Mouse (Mus musculus) heart, adult 11 months (tissue): ENCODE measurements around the gene Prg4.

Experiments used
- DNase-seq: peaks from one replicate; pipeline ENCODE4 v3.0.0; 2022

The Prg4 gene

GRCm38 (mm10) chr1:150466132-150466531 is at the start of gene Prg4:
Gene Prg4 (minus strand): TSS chr1:150466165.
- DNase-seq, result peak; percentile 89

DNA sequence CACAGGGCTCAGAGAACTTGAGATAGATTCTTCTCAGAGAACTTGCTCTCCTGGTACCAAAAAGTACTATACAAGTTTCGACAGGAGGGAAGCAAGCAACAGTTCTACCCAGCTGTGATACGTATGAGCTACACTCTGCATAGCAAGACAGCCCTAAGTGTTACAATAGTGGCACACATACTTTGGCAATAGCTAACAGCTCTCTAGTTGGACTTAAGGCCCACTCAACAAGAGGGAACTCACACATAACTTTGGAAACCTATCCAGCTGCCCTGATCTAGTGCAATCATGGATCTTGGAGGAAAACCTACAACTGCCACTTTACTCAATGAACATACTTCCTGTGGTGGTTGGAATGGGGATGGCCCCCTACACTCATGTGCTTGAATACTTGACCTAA is 47.1 kb upstream of the Prg4 start:
- no peak for DNase-seq

DNA sequence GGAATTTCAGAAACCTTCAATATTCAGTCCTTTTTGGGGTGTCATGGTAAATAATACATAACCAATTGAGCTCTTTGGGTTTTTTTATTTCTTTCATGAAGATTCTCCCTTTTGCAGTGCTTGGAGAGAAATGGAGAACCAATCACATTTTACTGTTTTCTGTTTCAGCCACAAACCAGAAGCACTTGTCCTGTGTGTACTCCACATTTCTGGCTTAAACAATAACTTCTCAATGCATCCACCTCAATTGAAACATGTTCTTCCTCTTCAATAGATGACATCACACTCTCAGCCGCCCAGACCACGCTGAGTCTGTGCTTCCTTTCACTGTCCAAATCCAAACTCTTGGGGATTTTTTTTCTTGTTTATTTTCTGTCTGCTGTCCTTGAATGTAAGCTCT is 39.8 kb upstream of the Prg4 start:
- DNase-seq, result no peak

DNA sequence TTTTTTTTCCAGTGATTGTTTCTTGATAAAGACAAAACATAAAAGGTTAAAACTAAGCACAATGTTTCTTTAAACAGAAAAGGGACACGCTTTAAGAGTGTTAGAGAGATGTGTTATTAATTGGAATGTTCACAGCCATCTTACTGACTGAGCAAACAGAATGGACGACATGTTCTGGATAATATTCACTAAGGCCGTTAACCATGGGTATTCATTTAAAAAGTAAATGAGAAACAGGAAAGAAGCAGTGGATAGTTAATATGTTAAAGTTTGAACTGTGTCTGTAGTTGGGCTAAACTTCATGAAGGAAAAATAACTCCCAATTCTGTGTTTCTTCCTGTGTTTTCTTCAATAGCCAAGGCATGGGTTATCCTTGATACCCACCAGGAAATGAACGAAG is 37.4 kb upstream of the Prg4 start:
- DNase-seq, result no peak

DNA sequence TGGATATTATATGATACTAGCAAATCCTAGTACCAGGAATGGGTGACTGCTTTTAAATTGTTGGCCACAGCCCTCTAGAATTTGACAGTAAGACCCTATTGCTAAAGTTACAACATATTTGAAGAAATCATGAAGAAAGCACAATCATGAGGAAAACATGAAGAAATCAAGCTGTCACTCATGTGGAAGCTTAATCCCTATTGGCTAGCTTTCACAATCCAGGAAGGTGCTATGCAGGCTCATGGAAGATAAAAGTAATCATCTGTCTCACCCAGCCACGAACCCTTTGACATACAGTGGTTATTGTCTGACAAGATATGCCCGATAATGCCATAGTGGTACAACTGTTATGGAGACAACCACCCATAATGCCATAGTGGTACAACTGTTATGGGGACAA is 32.2 kb upstream of the Prg4 start:
- DNase-seq, result no peak

DNA sequence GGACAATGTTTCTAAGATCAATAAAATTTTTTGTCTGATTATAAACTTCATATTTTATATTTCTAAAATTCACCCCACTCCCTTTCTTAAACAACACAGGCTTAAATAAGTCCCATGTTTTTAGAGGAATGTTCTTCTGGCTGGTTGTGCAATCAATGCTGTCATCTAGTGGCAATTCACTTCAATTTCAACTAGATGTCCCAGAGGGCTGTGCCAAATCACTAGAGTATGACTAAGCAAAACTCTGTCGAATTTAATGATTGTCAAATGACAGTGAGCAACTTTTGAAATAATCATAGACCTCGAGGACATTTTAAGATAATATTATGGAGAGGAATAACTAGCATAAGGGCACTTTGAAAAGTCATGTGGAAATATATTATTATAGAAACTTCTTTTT is 31.7 kb upstream of the Prg4 start:
- no peak for DNase-seq

- no peak for DNase-seq
Observed at GRCm38 (mm10) chr1:150496626-150497302, 30.8 kb upstream of the Prg4 start.

DNA sequence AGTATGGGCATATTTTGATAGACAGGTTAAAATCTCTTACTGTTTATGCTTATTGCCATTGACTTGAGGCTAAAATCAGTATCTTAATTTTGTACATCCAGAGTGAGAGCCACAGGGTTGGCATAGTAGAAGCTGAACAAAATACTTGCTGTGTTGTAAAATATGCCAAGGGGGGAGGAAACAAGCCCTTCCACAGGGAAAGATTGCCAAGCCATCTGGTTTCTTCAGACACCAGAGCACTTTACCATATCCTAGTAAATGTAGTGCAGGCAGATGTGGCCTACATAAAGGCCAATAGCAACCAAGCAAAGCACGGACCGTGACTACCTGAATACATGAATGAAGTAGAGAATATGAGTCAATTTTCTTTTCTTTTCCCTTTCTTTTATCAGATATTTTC is 23.2 kb upstream of the Prg4 start:
- DNase-seq, result no peak

DNA sequence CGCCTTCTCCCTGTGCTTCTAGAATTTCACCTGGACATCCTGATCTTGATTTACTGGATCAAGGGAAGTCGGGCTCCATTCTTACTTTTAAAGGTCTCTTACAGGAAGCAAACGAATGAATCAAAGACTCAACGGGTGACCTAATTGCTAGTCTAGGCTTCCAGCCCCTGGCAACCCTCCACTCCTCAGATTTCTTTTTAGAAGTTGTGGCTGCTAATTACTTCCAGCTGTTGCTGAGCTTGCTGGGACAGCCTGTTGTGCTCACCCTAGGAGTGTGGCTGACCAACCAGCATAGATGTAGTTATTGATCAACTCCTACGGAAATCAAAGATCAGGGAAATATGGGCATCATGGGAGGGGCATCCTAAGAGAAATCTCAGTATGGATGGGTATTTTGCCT is 14.7 kb upstream of the Prg4 start:
- peak; percentile 95 for DNase-seq

- DNase-seq, result no peak
Observed at GRCm38 (mm10) chr1:150472525-150472924, 6.6 kb upstream of the Prg4 start.

GRCm38 (mm10) chr1:150469992-150470391 is 4.0 kb upstream of the Prg4 start:
- no peak for DNase-seq

- DNase-seq, result no peak
Observed at GRCm38 (mm10) chr1:150465364-150465763, 601 bp downstream of the Prg4 start.

GRCm38 (mm10) chr1:150463691-150464090 is 2.3 kb downstream of the Prg4 start:
- DNase-seq, result no peak

GRCm38 (mm10) chr1:150463068-150463467 is 2.9 kb downstream of the Prg4 start:
- no peak for DNase-seq

DNA sequence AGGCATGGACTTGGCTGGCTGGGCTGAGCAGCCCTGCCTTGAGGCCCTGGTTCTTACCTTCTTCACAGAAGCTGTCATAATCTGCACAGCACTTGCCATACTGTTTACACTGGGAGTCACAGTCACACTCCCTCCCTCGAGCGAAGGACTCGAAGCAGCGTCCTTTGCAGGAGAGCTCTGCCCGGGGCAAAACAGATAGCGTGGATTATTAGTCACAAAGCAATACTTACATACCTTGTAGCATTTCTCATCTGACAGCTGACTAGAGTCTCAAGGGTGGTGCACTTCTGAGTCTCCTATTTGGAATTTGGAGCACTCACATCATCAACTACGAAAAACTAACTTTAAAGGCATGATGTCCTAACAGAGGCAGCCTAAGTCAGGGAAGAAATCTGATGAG is 5.4 kb downstream of the Prg4 start:
- no peak for DNase-seq

DNA sequence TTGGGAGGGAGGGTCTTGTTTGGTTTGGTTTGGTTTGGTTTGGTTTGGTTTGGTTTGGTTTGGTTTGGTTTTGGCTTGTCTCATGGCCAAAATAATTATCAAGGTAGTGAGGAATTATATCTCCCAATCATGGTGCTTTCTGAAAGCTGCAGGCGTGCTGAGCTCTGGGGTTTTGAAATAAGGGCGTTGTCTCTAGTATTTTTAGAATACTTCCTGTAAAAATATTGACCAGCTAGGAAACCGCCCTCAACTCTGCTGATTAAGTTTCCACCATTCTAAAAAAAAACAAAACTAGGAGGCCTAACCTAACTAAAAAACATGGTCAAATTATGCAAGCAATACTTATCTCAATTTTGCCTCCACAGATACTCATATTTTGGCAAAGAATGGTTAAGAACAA is 6.4 kb downstream of the Prg4 start:
- no peak for DNase-seq

- DNase-seq, result no peak
Observed at GRCm38 (mm10) chr1:150458977-150459376, 7.0 kb downstream of the Prg4 start.

DNA sequence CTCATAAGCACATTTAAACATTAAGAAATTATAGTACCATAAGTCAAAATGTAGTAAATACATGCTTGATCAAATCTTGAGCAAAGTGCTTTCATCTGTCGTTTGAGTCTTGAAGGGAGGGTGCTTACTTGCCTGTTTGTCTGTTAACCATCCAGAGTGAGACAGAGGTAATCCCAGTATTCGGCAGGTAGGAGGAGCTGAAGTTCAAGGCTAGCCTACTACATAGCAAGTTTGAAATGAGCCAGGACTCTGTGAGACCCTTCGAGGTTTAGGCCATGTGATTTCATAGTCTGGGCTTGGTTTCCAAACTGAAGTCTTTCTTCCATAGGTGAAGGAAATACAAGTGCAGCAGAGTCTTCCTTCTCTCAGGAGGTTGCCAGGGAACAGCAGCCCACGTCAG is 24.2 kb downstream of the Prg4 start:
- peak; percentile 82 for DNase-seq

DNA sequence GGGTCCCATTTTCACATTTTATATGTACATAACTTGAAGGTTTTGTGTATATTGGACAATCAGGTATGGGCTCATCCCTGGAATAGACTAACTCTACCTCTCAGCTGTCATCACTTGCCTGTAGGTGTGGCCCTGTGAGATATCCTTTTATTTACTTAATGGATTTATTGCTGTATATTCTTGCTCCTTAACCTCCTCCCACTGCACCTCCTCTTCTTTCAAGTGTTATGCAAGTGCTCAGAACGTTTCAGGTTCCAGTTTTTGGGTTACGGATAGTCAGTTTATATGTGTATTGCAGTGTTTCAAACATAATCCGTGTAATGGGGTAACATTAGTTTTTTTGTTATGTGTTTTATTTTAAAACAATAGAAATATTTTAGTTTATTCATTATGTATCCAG is 27.3 kb downstream of the Prg4 start:
- peak; percentile 60 for DNase-seq

- no peak for DNase-seq
Observed at GRCm38 (mm10) chr1:150426216-150426615, 39.7 kb downstream of the Prg4 start.

GRCm38 (mm10) chr1:150425665-150426064 is 40.3 kb downstream of the Prg4 start:
- DNase-seq, result peak; percentile 93

DNA sequence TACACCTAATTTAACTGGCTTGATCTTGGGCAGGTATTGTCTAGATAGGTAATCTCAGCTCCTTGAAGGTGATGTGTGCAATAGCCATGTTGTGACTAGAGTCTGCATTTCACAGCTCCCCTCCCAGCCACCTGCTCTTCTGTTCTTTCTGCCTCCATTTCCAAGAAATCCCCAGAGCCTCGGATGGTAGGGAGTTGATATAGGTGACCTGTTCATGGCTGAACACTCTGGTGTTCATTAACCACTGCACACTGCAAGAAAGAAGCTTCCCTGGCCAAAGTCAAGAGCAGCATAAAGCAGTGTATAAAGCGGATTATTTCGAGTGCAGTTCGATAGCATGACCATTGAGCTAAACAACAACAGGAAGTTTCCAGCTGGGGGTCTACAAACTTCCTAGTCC is 47.5 kb downstream of the Prg4 start:
- no peak for DNase-seq

DNA sequence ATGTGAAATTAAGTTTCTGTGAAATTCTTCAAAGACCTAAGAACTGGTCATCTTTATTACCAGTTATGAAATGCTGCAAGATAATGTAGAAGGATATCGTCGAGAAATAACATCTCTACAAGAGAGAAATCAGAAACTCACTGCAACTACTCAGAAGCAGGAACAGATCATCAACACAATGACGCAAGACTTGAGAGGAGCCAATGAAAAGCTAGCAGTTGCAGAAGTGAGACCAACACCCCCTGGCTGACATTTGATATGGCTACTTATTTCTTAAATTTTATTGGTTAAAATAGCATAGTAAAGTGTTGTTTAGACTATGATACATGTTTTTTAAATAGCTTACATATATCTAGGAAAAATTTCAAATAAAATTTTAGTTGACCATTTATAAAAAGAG is 50.0 kb downstream of the Prg4 start:
- no peak for DNase-seq

- no peak for DNase-seq
Observed at GRCm38 (mm10) chr1:150409996-150410395, 56.0 kb downstream of the Prg4 start.

- DNase-seq, result no peak
Observed at GRCm38 (mm10) chr1:150407285-150407684, 58.7 kb downstream of the Prg4 start.

DNA sequence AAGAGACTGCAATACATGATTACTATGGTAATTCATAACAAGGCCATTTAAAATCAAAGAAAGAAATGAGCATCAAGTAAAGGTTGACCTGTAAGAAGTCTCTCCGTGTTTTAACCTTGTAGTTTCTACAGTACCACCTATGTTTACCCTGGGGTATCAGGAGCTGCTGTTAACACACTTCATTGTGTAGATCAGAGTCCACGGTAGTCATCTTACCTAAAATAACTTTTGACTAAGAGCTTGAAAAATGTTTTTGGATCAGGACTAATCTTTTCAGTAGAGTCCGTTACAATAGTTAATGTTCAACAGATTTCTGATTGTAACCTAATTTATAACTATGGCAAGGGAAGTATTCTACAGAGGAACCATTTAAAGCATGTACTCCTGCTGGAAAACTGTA is 61.4 kb downstream of the Prg4 start:
- no peak for DNase-seq
